Mouse (Mus musculus): ENCODE results near the gene Elp1.

GRCm38 (mm10) chr4:56720403-56720802, 81.7 kb downstream of the Elp1 start:
- TF ChIP-seq CTCF (IDR thresholded peaks at IDR 0.05; ENCODE audit: low read depth, low read length) = no peak
- TF ChIP-seq TAL1 (conservative IDR thresholded peaks at IDR 0.05; ENCODE audit: low read depth, low read length) = no peak
- TF ChIP-seq POLR2AphosphoS5 (IDR thresholded peaks at IDR 0.05; ENCODE audit: insufficient replicate concordance, low read depth, low read length) = no peak
